Mouse (Mus musculus): ENCODE measurements around the gene Tcte1.

GRCm38 (mm10) chr17:45575123-45575897 is 52.1 kb downstream of the Tcte1 start:
- no peak for TF ChIP-seq TAL1 (IDR thresholded peaks at IDR 0.05; ENCODE audit: low read length)
- no peak for TF ChIP-seq GATA1 (IDR thresholded peaks at IDR 0.05; ENCODE audit: low read length)
